Mouse (Mus musculus): ENCODE results near the gene Fmo5. TPM values are rescaled to one million over a fixed set of nuclear protein-coding genes. Genes with fewer than 3 reads are reported as not detected.

The Fmo5 gene
- polyA plus RNA-seq, 1 experiment from 2014 or later, result 0.75 TPM

DNA sequence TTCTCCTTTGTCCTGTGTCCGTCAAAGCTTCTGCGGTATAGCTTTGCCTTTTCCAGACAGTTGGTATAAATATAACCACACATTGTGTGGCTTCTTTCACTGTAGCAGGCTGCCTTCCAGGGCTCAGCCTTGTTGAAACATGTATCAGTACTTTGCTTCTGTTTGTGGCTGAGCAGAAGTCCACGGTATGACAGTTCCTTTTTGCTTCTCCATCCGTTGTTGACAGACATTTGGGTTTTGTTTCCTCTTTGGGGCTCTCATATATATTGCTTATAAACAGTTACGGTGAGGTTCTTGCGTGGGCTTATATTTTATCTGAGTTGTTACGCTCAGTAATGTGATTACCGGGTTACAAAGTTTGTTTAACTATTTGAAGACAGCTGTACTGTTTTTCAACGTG lies 36.9 kb downstream of the Fmo5 start:
- 91% methylated on average over 9 of the region's 9 CpGs for WGBS
- ATAC-seq (ENCODE audit: low FRiP score, low read depth), result no peak
- H3K4me1 ChIP-seq, result no peaks in the 10 kb centered on the region
- no peak overlapping the region for H3K4me2 ChIP-seq (replicated peaks)
- H3K4me3 ChIP-seq, result no peak overlapping the region
- no peak overlapping the region for H3K27ac ChIP-seq
- H3K9me3 ChIP-seq, result no peaks in the 10 kb centered on the region
- H3K36me3 ChIP-seq, result peaks cover 39% of the 10 kb centered on the region
- H3K27me3 ChIP-seq (replicated peaks), result no peaks in the 10 kb centered on the region
- H3K9ac ChIP-seq, result no peak overlapping the region

DNA sequence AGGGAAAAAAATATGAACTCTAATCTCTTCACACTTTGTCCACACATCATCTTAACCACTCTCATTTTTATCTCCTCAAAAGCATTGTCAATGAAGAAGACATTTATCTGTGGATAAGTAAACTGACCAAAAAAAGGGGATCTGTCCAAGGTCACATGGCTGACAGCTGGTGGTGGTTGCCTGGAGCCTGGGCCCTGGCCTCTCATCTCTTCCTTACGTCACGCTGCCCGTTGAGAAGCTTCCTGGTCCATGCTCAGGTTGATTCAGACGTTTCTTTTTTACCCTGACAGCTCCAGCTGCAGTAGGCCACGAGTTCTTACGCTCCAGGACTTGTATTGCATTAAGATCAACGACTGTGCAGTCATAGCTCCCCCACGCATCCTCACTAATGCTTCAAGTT lies 37.5 kb downstream of the Fmo5 start:
- peaks cover 42% of the 10 kb centered on the region for H3K36me3 ChIP-seq
- WGBS, result 85% methylated on average over 8 of the region's 8 CpGs

DNA sequence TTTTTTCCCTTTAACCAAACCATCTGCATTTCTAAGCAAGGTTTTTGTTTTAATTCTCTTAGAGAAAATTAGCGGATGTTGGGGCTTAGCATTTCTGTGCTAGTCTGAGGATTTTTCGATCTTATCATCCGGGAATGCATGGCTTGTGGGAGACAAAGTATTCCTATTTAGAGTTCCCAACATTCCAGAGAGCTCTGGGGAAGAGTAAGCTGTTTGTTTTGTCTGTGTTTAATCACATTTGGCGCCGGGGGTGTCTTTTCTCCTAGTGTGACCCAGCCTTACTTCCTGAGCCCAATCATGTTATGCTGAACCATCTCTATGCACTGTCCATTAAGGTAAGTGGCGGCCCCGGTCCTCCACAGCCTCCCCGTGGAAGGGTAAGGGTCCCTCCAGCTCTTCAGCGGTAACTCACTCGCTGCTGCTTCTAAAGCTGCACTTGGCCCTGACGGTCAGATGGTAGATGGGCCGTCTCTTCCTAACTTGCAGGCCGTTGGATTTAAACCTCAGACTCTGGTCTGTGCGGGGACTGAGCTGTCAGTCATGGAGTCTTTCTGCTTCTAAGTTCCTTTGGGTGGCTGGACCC lies 38.6 kb downstream of the Fmo5 start:
- no peak for ATAC-seq (ENCODE audit: low FRiP score, low read depth)
- WGBS, result 93% methylated on average over 14 of the region's 14 CpGs
- Histone ChIP-seq H3K27ac (no peak overlapping the region), H3K9ac (no peak overlapping the region), H3K36me3 (peaks cover 48% of the 10 kb centered on the region), H3K4me2 (replicated peaks) (no peak overlapping the region), H3K27me3 (replicated peaks) (no peaks in the 10 kb centered on the region), H3K4me1 (no peaks in the 10 kb centered on the region), H3K4me3 (no peak overlapping the region), H3K9me3 (no peaks in the 10 kb centered on the region)

More for the DNA sequence above, 37.5 kb downstream of the Fmo5 start:
- Histone ChIP-seq H3K9ac (no peak overlapping the region), H3K4me1 (no peaks in the 10 kb centered on the region), H3K27ac (no peak overlapping the region), H3K27me3 (replicated peaks) (no peaks in the 10 kb centered on the region), H3K9me3 (no peaks in the 10 kb centered on the region), H3K4me3 (no peak overlapping the region), H3K4me2 (replicated peaks) (no peak overlapping the region)
- ATAC-seq (ENCODE audit: low FRiP score, low read depth), result no peak

DNA sequence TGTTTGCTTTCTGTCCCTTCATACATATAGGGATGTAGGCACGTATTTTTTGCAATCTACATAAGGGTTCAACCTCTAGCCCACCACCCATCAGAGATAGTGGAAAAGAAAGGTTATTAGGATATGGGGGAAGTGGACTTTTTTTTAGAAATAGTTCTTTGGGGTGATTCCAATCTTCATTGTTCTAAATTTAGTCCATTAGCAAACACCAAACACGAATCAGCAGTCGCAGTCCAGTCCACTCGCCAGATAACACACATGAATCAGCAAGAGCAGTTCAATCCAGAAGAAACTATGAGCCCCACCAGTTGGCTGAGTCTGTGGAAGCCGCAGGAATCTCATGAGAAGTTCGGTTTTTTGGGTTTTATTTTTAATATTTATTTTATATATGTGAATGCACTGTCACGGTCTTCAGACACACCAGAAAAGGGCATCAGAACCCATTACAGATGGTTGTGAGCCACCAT lies 46.1 kb downstream of the Fmo5 start, which contains the start of gene Gm17651:
Gm17651 (minus strand) TSS at position 51 of the 467 bp plus-strand sequence.
- Histone ChIP-seq H3K4me1 (no peaks in the 10 kb centered on the region), H3K4me3 (no peak within 1 kb of the TSS), H3K36me3 (peaks cover 16% of the 10 kb centered on the region), H3K9ac (no peak within 1 kb of the TSS), H3K27me3 (replicated peaks) (no peaks in the 10 kb centered on the region), H3K9me3 (no peaks in the 10 kb centered on the region), H3K27ac (no peak within 1 kb of the TSS), H3K4me2 (replicated peaks) (no peak within 1 kb of the TSS)
- WGBS, result 94% methylated on average over 7 of the region's 7 CpGs
- no peak for ATAC-seq (ENCODE audit: low FRiP score, low read depth)

DNA sequence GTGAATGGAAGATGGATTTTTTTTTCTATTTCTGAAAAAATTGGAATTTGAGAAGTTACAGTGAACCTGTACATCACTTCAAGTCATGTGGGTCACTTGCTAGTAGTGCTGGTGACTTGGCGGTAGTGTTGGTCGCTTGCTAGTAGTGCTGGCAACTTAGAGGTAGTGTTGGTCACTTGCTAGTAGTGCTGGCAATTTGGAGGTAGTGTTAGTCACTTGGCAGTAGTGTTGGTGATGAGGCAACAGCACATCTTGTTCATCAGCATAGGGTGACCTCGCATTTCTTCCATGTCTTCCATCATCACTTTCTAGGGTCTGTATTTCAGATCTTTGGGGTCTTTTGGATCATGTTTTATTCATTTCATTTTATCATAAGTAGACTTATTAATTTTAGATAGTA lies 47.5 kb downstream of the Fmo5 start:
- Histone ChIP-seq H3K4me3 (no peak overlapping the region), H3K9ac (no peak overlapping the region), H3K27me3 (replicated peaks) (no peaks in the 10 kb centered on the region), H3K9me3 (no peaks in the 10 kb centered on the region), H3K36me3 (peaks cover 6% of the 10 kb centered on the region), H3K4me1 (peaks cover 1% of the 10 kb centered on the region; the same call in 1 of the 2 replicates), H3K27ac (no peak overlapping the region), H3K4me2 (replicated peaks) (no peak overlapping the region)
- 96% methylated on average over 3 of the region's 3 CpGs for WGBS
- no peak for ATAC-seq (ENCODE audit: low FRiP score, low read depth)

DNA sequence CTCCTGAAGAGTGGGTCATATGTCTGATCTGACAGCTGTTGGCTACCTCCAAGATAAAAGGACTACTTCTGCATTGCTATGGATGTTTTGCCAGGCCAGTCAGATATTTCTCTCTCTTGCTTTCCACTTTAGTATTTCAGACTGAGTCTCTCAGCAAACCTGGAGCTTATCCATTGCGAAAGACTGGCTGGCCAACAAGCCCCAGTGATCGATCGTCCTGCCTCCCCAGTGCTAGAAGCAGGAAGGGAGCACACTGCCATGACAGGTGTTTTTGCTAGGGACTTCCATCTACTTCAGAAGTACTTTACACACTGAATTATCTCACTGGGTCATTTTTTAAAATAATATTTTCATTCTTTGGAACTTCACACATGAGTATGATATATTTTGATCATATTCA lies 49.8 kb downstream of the Fmo5 start:
- no peak for ATAC-seq (ENCODE audit: low FRiP score, low read depth)
- Histone ChIP-seq H3K4me2 (replicated peaks) (no peak overlapping the region), H3K4me3 (no peak overlapping the region), H3K9me3 (no peaks in the 10 kb centered on the region), H3K4me1 (peaks cover 6% of the 10 kb centered on the region; the same call in 1 of the 2 replicates), H3K27ac (no peak overlapping the region), H3K27me3 (replicated peaks) (peaks cover 3% of the 10 kb centered on the region), H3K9ac (no peak overlapping the region), H3K36me3 (no peaks in the 10 kb centered on the region)
- WGBS, result 92% methylated on average over 3 of the region's 3 CpGs

DNA sequence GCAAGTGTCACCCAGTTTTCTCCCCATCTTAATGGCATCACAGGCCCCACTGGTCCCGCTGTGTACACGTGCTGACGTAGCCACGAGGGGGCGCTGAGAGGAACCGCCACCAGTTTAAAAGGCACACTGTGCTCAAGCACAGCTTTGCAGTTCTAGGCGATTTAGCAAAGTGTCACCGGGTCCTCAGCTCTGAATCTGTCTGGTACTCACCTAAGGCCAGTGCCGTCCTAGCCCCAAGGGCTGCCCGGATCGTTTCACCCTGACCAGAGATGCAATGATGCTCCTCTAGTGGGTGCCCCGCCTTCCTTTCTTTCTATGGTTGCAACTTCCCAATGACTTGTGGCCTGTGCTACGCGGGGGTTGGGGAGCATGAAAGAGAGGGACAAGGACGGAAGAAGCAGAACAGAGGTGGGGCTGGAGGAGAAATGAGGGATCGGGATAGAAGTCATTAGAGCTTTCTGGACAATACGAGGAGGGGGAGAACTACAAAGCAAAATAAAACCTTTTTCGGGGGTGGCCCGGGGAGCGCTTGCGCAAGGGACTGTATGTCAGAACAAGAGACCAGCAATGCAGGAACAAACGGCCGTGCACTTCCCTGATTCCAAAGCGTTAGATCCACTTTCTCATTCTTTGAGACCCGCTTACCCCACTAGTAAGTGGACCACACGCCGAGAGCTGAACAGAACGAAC lies 52.2 kb downstream of the Fmo5 start:
- peak; percentile 77 for ATAC-seq (ENCODE audit: low FRiP score, low read depth)
- peak overlapping the region; percentile 70 for H3K4me2 ChIP-seq (replicated peaks)
- H3K4me3 ChIP-seq, result peak overlapping the region; percentile 30
- no peaks in the 10 kb centered on the region for H3K36me3 ChIP-seq
- H3K27ac ChIP-seq, result no peak overlapping the region
- WGBS, result 1% methylated on average over 28 of the region's 28 CpGs
- H3K9me3 ChIP-seq, result no peaks in the 10 kb centered on the region
- peaks cover 16% of the 10 kb centered on the region for H3K27me3 ChIP-seq (replicated peaks)
- H3K9ac ChIP-seq, result peak overlapping the region; percentile 29; the same call in 1 of the 2 replicates
- peaks cover 11% of the 10 kb centered on the region; the same call in 1 of the 2 replicates for H3K4me1 ChIP-seq

DNA sequence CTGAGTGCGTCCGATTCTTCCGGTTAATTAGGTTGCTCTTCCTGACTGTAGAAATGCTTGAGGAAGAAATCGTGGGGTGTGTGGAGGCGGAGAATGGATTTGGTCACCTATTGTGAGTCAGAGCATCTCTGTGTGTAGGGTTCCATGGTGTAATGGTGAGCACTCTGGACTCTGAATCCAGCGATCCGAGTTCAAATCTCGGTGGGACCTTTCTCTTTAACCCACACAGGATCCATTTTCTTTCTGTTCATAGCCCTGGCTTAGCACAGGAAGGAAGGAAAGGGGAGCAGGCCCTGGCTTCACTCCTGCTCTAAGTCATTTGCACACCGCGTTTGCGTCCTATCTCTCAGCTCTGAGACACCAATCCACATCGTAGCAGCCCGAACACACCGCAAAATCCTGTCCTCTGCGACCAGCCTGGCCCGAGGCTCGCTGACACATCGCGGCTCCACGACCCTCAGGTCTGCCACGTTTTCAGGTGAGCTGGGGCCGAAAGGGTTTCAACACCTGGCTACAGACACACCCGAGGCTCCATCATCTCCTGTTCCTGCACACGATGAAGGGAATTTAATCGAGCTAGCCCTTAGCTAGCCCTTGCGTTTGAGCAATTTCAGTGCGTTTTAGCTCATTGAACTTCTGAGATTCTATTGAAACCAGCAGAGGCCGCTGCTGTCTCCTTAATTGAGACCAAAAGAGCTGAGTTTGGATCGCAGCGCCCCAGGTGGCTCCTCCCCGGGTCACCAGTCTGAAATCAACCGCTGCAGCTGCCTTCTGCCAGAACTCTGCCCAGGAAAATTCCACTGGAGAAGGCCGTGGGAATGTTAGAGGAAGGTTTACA lies 52.9 kb downstream of the Fmo5 start:
- ATAC-seq (ENCODE audit: low FRiP score, low read depth), result peak; percentile 39
- Histone ChIP-seq H3K4me2 (replicated peaks) (peak overlapping the region; percentile 70), H3K9ac (no peak overlapping the region), H3K36me3 (no peaks in the 10 kb centered on the region), H3K9me3 (no peaks in the 10 kb centered on the region), H3K27me3 (replicated peaks) (peaks cover 16% of the 10 kb centered on the region), H3K4me3 (peak overlapping the region; percentile 30), H3K4me1 (peaks cover 11% of the 10 kb centered on the region; the same call in 1 of the 2 replicates), H3K27ac (no peak overlapping the region)
- under 1% methylated on average over 33 of the region's 33 CpGs for WGBS

DNA sequence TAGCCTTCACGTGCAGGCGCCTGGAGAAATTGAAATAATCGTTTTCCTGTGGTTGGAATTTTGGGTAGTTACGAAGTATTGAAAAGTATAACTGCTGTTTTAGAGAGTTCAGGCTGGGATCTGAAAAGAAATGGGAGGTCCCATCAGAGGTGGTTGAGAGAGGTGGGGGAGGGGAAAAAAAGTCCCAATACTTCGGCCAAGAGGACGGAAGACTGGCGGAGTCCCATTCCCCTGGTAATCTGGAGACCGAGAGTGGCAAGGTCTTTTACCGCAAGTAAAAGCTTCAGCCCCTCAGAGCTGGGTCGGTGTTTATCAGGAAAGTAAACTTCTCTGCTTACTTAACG lies 53.5 kb downstream of the Fmo5 start:
- Histone ChIP-seq H3K9ac (no peak overlapping the region), H3K4me3 (no peak overlapping the region), H3K9me3 (no peaks in the 10 kb centered on the region), H3K27ac (no peak overlapping the region), H3K4me2 (replicated peaks) (peak overlapping the region; percentile 70), H3K4me1 (peaks cover 11% of the 10 kb centered on the region; the same call in 1 of the 2 replicates), H3K36me3 (no peaks in the 10 kb centered on the region), H3K27me3 (replicated peaks) (peaks cover 16% of the 10 kb centered on the region)
- WGBS, result 2% methylated on average over 11 of the region's 11 CpGs
- ATAC-seq (ENCODE audit: low FRiP score, low read depth), result no peak

DNA sequence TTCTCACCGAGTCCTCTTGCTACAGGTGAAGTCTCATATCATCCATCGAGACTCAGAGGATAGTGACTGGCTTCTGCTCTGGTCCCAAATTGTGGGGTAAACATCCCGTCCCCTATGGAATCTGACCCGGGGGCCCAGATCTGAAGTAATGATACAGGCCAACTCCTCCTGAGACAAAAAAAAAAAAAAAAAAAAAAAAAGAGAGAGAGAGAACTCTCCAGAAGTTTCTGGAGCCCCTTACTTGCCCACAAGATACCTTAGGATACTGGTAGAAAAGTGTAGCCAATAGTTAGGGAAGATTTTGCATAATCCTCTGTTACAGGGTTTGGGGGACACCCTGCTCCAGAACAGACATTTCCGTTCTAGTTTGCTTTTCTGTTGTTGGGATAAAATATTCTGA lies 54.0 kb downstream of the Fmo5 start:
- Histone ChIP-seq H3K27ac (no peak overlapping the region), H3K4me3 (no peak overlapping the region), H3K9ac (no peak overlapping the region), H3K4me1 (peaks cover 11% of the 10 kb centered on the region; the same call in 1 of the 2 replicates), H3K36me3 (no peaks in the 10 kb centered on the region), H3K27me3 (replicated peaks) (peaks cover 16% of the 10 kb centered on the region), H3K4me2 (replicated peaks) (peak overlapping the region; percentile 70), H3K9me3 (no peaks in the 10 kb centered on the region)
- no peak for ATAC-seq (ENCODE audit: low FRiP score, low read depth)
- 21% methylated on average over 5 of the region's 5 CpGs for WGBS

DNA sequence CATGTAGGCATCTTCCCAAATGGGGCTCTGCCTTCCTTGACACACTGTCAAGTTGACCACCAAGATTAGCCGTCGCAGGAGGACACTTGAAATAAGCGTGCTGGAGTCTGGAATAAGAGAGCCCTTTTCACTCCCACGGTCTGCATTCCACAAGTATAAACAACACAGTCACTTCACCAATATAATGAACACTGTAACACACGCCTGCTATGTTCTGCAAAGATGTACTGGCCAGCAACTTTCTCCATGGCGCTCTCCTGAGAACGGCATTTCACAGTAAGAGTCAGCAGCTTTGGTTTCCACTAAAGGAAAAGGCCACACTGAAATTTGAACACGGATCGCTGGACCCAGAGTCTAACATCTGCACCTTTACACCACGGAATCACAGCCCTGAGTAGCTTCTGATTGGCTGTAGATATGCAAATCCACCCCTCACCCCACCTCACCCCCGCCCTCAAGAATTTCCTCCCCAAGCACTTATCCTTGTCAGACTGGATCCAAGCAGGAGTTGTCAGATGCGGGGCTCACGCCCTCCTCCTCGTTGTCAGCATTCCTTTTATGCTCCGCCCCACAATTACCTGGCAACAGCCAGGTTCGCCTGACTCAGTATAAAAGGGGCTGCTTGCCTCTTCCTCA lies 55.1 kb downstream of the Fmo5 start:
- H3K4me2 ChIP-seq (replicated peaks), result 0 out of 2 replicates have a peak overlapping the region, but pooled peaks have one; percentile 10
- ATAC-seq (ENCODE audit: low FRiP score, low read depth), result no peak

More for the DNA sequence above, 55.1 kb downstream of the Fmo5 start:
- H3K27me3 ChIP-seq (replicated peaks), result peaks cover 16% of the 10 kb centered on the region
- no peak overlapping the region for H3K4me3 ChIP-seq
- H3K9ac ChIP-seq, result no peak overlapping the region
- no peaks in the 10 kb centered on the region for H3K9me3 ChIP-seq
- WGBS, result 8% methylated on average over 16 of the region's 16 CpGs
- H3K27ac ChIP-seq, result no peak overlapping the region
- no peaks in the 10 kb centered on the region for H3K36me3 ChIP-seq
- peaks cover 11% of the 10 kb centered on the region; the same call in 1 of the 2 replicates for H3K4me1 ChIP-seq

Measured in neural tube, embryonic 12.5 days (tissue).